Comparison of ENCODE assay signal across 7 mouse cellular contexts in genomic region chr5:75067125-75067756, GRCm38 (mm10). TPM values are rescaled to one million over a fixed set of nuclear protein-coding genes. Genes with fewer than 3 reads are reported as not detected.
DNase-seq lines count a peak whose midpoint lies in the region; ATAC-seq and TF ChIP-seq lines count a peak whose summit lies in the region.

No protein-coding gene starts in this region.

- peak overlapping the region; percentile 93 for H3K4me2 ChIP-seq in embryonic facial prominence, embryonic 14.5 days (ENCODE audit: low read depth, low read length)
- H3K4me2 ChIP-seq in intestine, embryonic 14.5 days (ENCODE audit: low read length), result peak overlapping the region; percentile 94
- peak overlapping the region; percentile 67 for H3K4me2 ChIP-seq in neural tube, embryonic 14.5 days (ENCODE audit: low read depth, low read length)

- ATAC-seq in CD4-positive, CD25-positive, alpha-beta regulatory T cell, adult 4 months, result peak; percentile 72
- ATAC-seq in embryonic facial prominence, embryonic 14.5 days (ENCODE audit: low read depth), result peak; percentile 88
- peak; percentile 84 for ATAC-seq in intestine, embryonic 14.5 days (replicated peaks; ENCODE audit: low FRiP score, low TSS enrichment, low read depth)
- ATAC-seq in neural tube, embryonic 14.5 days (ENCODE audit: low read depth), result peak; percentile 69

- H3K9me3 ChIP-seq in embryonic facial prominence, embryonic 14.5 days (ENCODE audit: control insufficient read depth, low read length), result no peaks in the 10 kb centered on the region
- H3K9me3 ChIP-seq in intestine, embryonic 14.5 days (ENCODE audit: control insufficient read depth, low read length), result 0 out of 2 replicates have a peak, but pooled peaks cover 5% of the 10 kb centered on the region
- no peaks in the 10 kb centered on the region for H3K9me3 ChIP-seq in neural tube, embryonic 14.5 days (ENCODE audit: control insufficient read depth, low read length)

- 0 out of 2 replicates have a peak, but pooled peaks cover 9% of the 10 kb centered on the region for H3K4me1 ChIP-seq in embryonic facial prominence, embryonic 14.5 days (ENCODE audit: control insufficient read depth, insufficient read depth, low read length)
- H3K4me1 ChIP-seq in intestine, embryonic 14.5 days (replicated peaks; ENCODE audit: control insufficient read depth, insufficient read depth, low read length), result no peaks in the 10 kb centered on the region
- no peaks in the 10 kb centered on the region for H3K4me1 ChIP-seq in neural tube, embryonic 14.5 days (ENCODE audit: control insufficient read depth, insufficient read depth, low read length)
- H3K4me1 ChIP-seq in thymus, adult 2 months (replicated peaks; ENCODE audit: control insufficient read depth, insufficient read depth, low read length), result peaks cover 12% of the 10 kb centered on the region

- no peaks in the 10 kb centered on the region for H3K36me3 ChIP-seq in embryonic facial prominence, embryonic 14.5 days (ENCODE audit: control insufficient read depth, insufficient read depth, low read length)
- H3K36me3 ChIP-seq in intestine, embryonic 14.5 days (ENCODE audit: control insufficient read depth, insufficient read depth, low read length), result no peaks in the 10 kb centered on the region
- H3K36me3 ChIP-seq in neural tube, embryonic 14.5 days (ENCODE audit: control insufficient read depth, insufficient read depth, low read length), result no peaks in the 10 kb centered on the region
- no peaks in the 10 kb centered on the region for H3K36me3 ChIP-seq in thymus, adult 2 months (ENCODE audit: control insufficient read depth, insufficient read depth, low read length)

- peaks cover 56% of the 10 kb centered on the region for H3K27me3 ChIP-seq in embryonic facial prominence, embryonic 14.5 days (replicated peaks; ENCODE audit: control insufficient read depth, insufficient read depth, low read length)
- peaks cover 56% of the 10 kb centered on the region for H3K27me3 ChIP-seq in intestine, embryonic 14.5 days (replicated peaks; ENCODE audit: control insufficient read depth, insufficient read depth, low read length)
- peaks cover 27% of the 10 kb centered on the region for H3K27me3 ChIP-seq in neural tube, embryonic 14.5 days (ENCODE audit: control insufficient read depth, insufficient read depth, low read length)
- H3K27me3 ChIP-seq in thymus, adult 2 months (ENCODE audit: control insufficient read depth, insufficient read depth, low read length), result peaks cover 8% of the 10 kb centered on the region

- peak; percentile 98 for DNase-seq in A20 (ENCODE audit: low read depth, low spot score)
- peak; percentile 82 for DNase-seq in embryonic facial prominence, embryonic 14.5 days (ENCODE audit: low spot score)
- peak; percentile 87 for DNase-seq in intestine, embryonic 14.5 days (ENCODE audit: low spot score)
- peak; percentile 34 to 36 for DNase-seq in lung, adult 18-20 months
- DNase-seq in thymus, adult 2 months, result peak; percentile 90

- 2% methylated on average over 24 of the region's 30 CpGs for WGBS in embryonic facial prominence, embryonic 14.5 days
- WGBS in intestine, embryonic 14.5 days, result 1% methylated on average over 30 of the region's 30 CpGs
- WGBS in neural tube, embryonic 14.5 days, result under 1% methylated on average over 30 of the region's 30 CpGs
- WGBS in thymus, adult 2 months, result under 1% methylated on average over 30 of the region's 30 CpGs

- peak overlapping the region; percentile 51 for H3K9ac ChIP-seq in embryonic facial prominence, embryonic 14.5 days (ENCODE audit: low read depth, low read length)
- H3K9ac ChIP-seq in intestine, embryonic 14.5 days (ENCODE audit: low read length), result peak overlapping the region; percentile 20; the same call in 1 of the 2 replicates
- H3K9ac ChIP-seq in neural tube, embryonic 14.5 days (replicated peaks; ENCODE audit: low read depth, low read length), result no peak overlapping the region; the same call in 1 of the 2 replicates

- peak overlapping the region; percentile 51 for H3K4me3 ChIP-seq in embryonic facial prominence, embryonic 14.5 days (ENCODE audit: low read depth, low read length)
- H3K4me3 ChIP-seq in intestine, embryonic 14.5 days (ENCODE audit: low read depth, low read length), result peak overlapping the region; percentile 49
- peak overlapping the region; percentile 46 for H3K4me3 ChIP-seq in neural tube, embryonic 14.5 days (ENCODE audit: low read depth, low read length)
- H3K4me3 ChIP-seq in thymus, adult 2 months (ENCODE audit: control insufficient read depth, insufficient read depth, low read length), result peak overlapping the region; percentile 36

- TF ChIP-seq POLR2A in thymus, adult 2 months (IDR thresholded peaks at IDR 0.05; ENCODE audit: control insufficient read depth, extremely low read depth, insufficient read depth, low read length, poor library complexity), result 0 out of 2 replicates have a peak, but pooled peaks have one; percentile 20

- TF ChIP-seq CTCF in thymus, adult 2 months (IDR thresholded peaks at IDR 0.05; ENCODE audit: borderline replicate concordance, control insufficient read depth, extremely low read depth, insufficient read depth, low read length, poor library complexity), result no peak

- no peak overlapping the region for H3K27ac ChIP-seq in embryonic facial prominence, embryonic 14.5 days (replicated peaks; ENCODE audit: low read depth, low read length)
- H3K27ac ChIP-seq in intestine, embryonic 14.5 days (ENCODE audit: low read depth), result no peak overlapping the region
- no peak overlapping the region for H3K27ac ChIP-seq in neural tube, embryonic 14.5 days (ENCODE audit: low read depth, low read length)
- no peak overlapping the region for H3K27ac ChIP-seq in thymus, adult 2 months (ENCODE audit: control insufficient read depth, insufficient read depth, low read length)

RNA-seq across cellular contexts. Expression of gene Gsx2, which starts 8.2 kb away (rescaled TPM):
- not detected for polyA plus RNA-seq in CD4-positive, CD25-positive, alpha-beta regulatory T cell, adult 4 months (2017; shearing (Covaris generic))
- not detected in 2 replicates for polyA plus RNA-seq in embryonic facial prominence, embryonic 14.5 days (2014; fragmentation: Nextera tagmentation; extraction: Ambion mirVana)
- not detected in 2 replicates for polyA plus RNA-seq in intestine, embryonic 14.5 days (2014; fragmentation: Nextera tagmentation; extraction: Ambion mirVana)
- 0.17 and 0.21 TPM in 2 replicates for polyA plus RNA-seq in neural tube, embryonic 14.5 days (2014; fragmentation: Nextera tagmentation; extraction: Ambion mirVana)
- not detected in 2 replicates for polyA plus RNA-seq in thymus, adult 2 months (2012; rRNA removed)

RNA-seq across cellular contexts. Expression of gene Chic2, which starts 22.7 kb away (rescaled TPM):
- 1 to 10 TPM; 7.2 to 9.1 TPM for polyA plus RNA-seq in CD4-positive, CD25-positive, alpha-beta regulatory T cell, adult 4 months (2017; shearing (Covaris generic))
- 46.5 and 53.4 TPM in 2 replicates for polyA plus RNA-seq in embryonic facial prominence, embryonic 14.5 days (2014; fragmentation: Nextera tagmentation; extraction: Ambion mirVana)
- polyA plus RNA-seq in intestine, embryonic 14.5 days (2014; fragmentation: Nextera tagmentation; extraction: Ambion mirVana), result 39.2 and 42.2 TPM in 2 replicates
- 50.1 and 57.8 TPM in 2 replicates for polyA plus RNA-seq in neural tube, embryonic 14.5 days (2014; fragmentation: Nextera tagmentation; extraction: Ambion mirVana)
- 12.7 and 12.8 TPM in 2 replicates for polyA plus RNA-seq in thymus, adult 2 months (2012; rRNA removed)

Comparison
In these comparisons a context has a peak if more than half of its experiments do, and no peak if none do; other contexts are left out.
1. DNase-seq: peak in every context shown above with its lines; median percentile 98 in A20; 90 in thymus, adult 2 months; 87 in intestine, embryonic 14.5 days; 82 in embryonic facial prominence, embryonic 14.5 days; 35 in lung, adult 18-20 months.